Mouse (Mus musculus): ENCODE results near the gene Rbpj.

GRCm38 (mm10) chr5:53593080-53593688, 127.2 kb downstream of the Rbpj start:
- TF ChIP-seq CTCF (IDR thresholded peaks at IDR 0.05; ENCODE audit: extremely low read depth, insufficient read depth, low read length) (no peak), POLR2A (IDR thresholded peaks at IDR 0.05; ENCODE audit: extremely low read depth, insufficient read depth, low read length) (no peak)
